Mouse (Mus musculus): ENCODE results near the gene A930018P22Rik.

Gene A930018P22Rik

GRCm38 (mm10) chr2:104120312-104120711 is 2.3 kb upstream of the A930018P22Rik start:
- no peak for DNase-seq

GRCm38 (mm10) chr2:104121681-104122504 is 676 bp upstream of the A930018P22Rik start:
- DNase-seq: no peak

GRCm38 (mm10) chr2:104123540-104123939 is 971 bp downstream of the A930018P22Rik start:
- no peak for DNase-seq

- no peak for DNase-seq
These were observed 1.5 kb downstream of the A930018P22Rik start for GRCm38 (mm10) chr2:104124071-104124470.

- DNase-seq: no peak
These were observed 6.4 kb downstream of the A930018P22Rik start for GRCm38 (mm10) chr2:104128803-104129531.

GRCm38 (mm10) chr2:104130165-104130564 is 7.6 kb downstream of the A930018P22Rik start:
- no peak for DNase-seq

GRCm38 (mm10) chr2:104130969-104131368 is 8.4 kb downstream of the A930018P22Rik start:
- DNase-seq: peak; percentile 65 to 67

- peak in 1 of 2 experiments; percentile 1 for DNase-seq
These were observed 9.8 kb downstream of the A930018P22Rik start for GRCm38 (mm10) chr2:104132266-104132859.

GRCm38 (mm10) chr2:104133042-104133810 is 10.7 kb downstream of the A930018P22Rik start:
- peak in 1 of 2 experiments; percentile 42 for DNase-seq

GRCm38 (mm10) chr2:104134150-104135056 is 11.8 kb downstream of the A930018P22Rik start:
- peak; percentile 82 to 87 for DNase-seq

- DNase-seq: peak in 1 of 2 experiments; percentile 3
These were observed 13.4 kb downstream of the A930018P22Rik start for GRCm38 (mm10) chr2:104135920-104136319.

- no peak for DNase-seq
These were observed 19.6 kb downstream of the A930018P22Rik start for GRCm38 (mm10) chr2:104142140-104142539.

GRCm38 (mm10) chr2:104144004-104144403 is 21.4 kb downstream of the A930018P22Rik start:
- DNase-seq: no peak

GRCm38 (mm10) chr2:104145983-104146382 is 23.4 kb downstream of the A930018P22Rik start:
- DNase-seq: peak; percentile 30 to 53

GRCm38 (mm10) chr2:104147910-104148561 is 25.5 kb downstream of the A930018P22Rik start:
- peak; percentile 38 to 59 for DNase-seq

- DNase-seq: no peak
These were observed 28.2 kb downstream of the A930018P22Rik start for GRCm38 (mm10) chr2:104150608-104151397.

GRCm38 (mm10) chr2:104153345-104153744 is 30.8 kb downstream of the A930018P22Rik start:
- peak; percentile 98 to 99 for DNase-seq

GRCm38 (mm10) chr2:104153876-104154275 is 31.3 kb downstream of the A930018P22Rik start:
- no peak for DNase-seq

GRCm38 (mm10) chr2:104157831-104158230 is 35.3 kb downstream of the A930018P22Rik start:
- no peak for DNase-seq

GRCm38 (mm10) chr2:104163418-104163817 is 40.8 kb downstream of the A930018P22Rik start:
- DNase-seq: no peak

All from cerebellum, postnatal 10 days (tissue).